Mouse (Mus musculus) gastrocnemius, adult 2 months (tissue): ENCODE data around the gene Tspear. TPM values are rescaled to one million over a fixed set of nuclear protein-coding genes. Genes with fewer than 3 reads are reported as not detected.
"Not testable (repeated sequence)": the region's sequence is repeated elsewhere in the genome, so short reads cannot be mapped to it uniquely, and the experiment has no call there.

Source experiments
- DNase-seq: peaks from one replicate; pipeline ENCODE4 v3.0.0; 2022
- H3K27ac ChIP-seq: fragments of 200-600 bp; 2 replicates; pipeline ENCODE4 v1.8.1; 2022; ENCODE audit warnings: mild to moderate bottlenecking
- H3K4me3 ChIP-seq: fragments of 200-600 bp; 2 replicates; pipeline ENCODE4 v1.8.1; 2022; ENCODE audit warnings: mild to moderate bottlenecking, moderate library complexity
- CTCF ChIP-seq: fragments of 200-600 bp; IDR thresholded peaks from 2 replicates; pipeline ENCODE4 v1.8.1; 2022; ENCODE audit warnings: antibody characterized with exemption, mild to moderate bottlenecking, moderate library complexity
- intact Hi-C: fragments of 180-260 bp; cut with DNase I; formaldehyde crosslinking; loops from one replicate; pipeline ENCODE4 v1.15.1; 2025
- total RNA-seq, 2 experiments: library from RNA; stranded (reverse); gene quantifications; 2 replicates each; pipeline ENCODE4 v1.2.3; 2021

Tspear gene
- total RNA-seq, 2 experiments from 2014 or later = not detected

- intact Hi-C loops = no loop called here
- no peak for DNase-seq
- no peak for TF ChIP-seq CTCF
- Histone ChIP-seq H3K27ac (no peak overlapping the region), H3K4me3 (no peak overlapping the region)
Measured at GRCm38 (mm10) chr10:77788621-77789020, 102.3 kb downstream of the Tspear start.

GRCm38 (mm10) chr10:77794976-77795375, 108.6 kb downstream of the Tspear start, which contains the start of gene Gm9639:
TSS of gene Gm9639 (minus strand) at chr10:77795076.
- H3K27ac ChIP-seq = no peak within 1 kb of the TSS
- intact Hi-C loops = no loop called here
- no peak within 1 kb of the TSS for H3K4me3 ChIP-seq
- no peak for TF ChIP-seq CTCF
- DNase-seq = no peak

- no peak for TF ChIP-seq CTCF
- intact Hi-C loops = no loop called here
- H3K4me3 ChIP-seq = no peak overlapping the region
- no peak overlapping the region for H3K27ac ChIP-seq
- DNase-seq = no peak
Measured at GRCm38 (mm10) chr10:77797677-77798076, 111.3 kb downstream of the Tspear start.

- H3K4me3 ChIP-seq, H3K27ac ChIP-seq, DNase-seq, intact Hi-C loops: not testable (repeated sequence)
Measured at GRCm38 (mm10) chr10:77798164-77798920, 112.0 kb downstream of the Tspear start.

GRCm38 (mm10) chr10:77798921-77799508, 112.6 kb downstream of the Tspear start, which contains the start of gene Gm19668:
TSS of gene Gm19668 (minus strand) at chr10:77799133.
- Histone ChIP-seq H3K27ac (no peak within 1 kb of the TSS), H3K4me3 (no peak within 1 kb of the TSS)
- no peak for TF ChIP-seq CTCF
- DNase-seq = no peak
- intact Hi-C loops = no loop called here

- no peak overlapping the region for H3K4me3 ChIP-seq
- intact Hi-C loops = no loop called here
- no peak for TF ChIP-seq CTCF
Measured at GRCm38 (mm10) chr10:77804095-77804494, 117.7 kb downstream of the Tspear start.

GRCm38 (mm10) chr10:77811743-77812142, 125.4 kb downstream of the Tspear start, which contains the start of gene Gm9507:
TSS of gene Gm9507 (minus strand) at chr10:77811843.
- no peak for TF ChIP-seq CTCF
- no peak for DNase-seq
- Histone ChIP-seq H3K27ac (no peak within 1 kb of the TSS), H3K4me3 (no peak within 1 kb of the TSS)
- intact Hi-C loops = no loop called here

More at GRCm38 (mm10) chr10:77804095-77804494, 117.7 kb downstream of the Tspear start:
- no peak for DNase-seq
- H3K27ac ChIP-seq = no peak overlapping the region

GRCm38 (mm10) chr10:77814382-77814781, 128.0 kb downstream of the Tspear start, which contains the start of gene Gm2696:
TSS of gene Gm2696 (plus strand) at chr10:77814682.
- TF ChIP-seq CTCF = no peak
- Histone ChIP-seq H3K27ac (no peak within 1 kb of the TSS), H3K4me3 (no peak within 1 kb of the TSS)
- DNase-seq = no peak
- intact Hi-C loops = no loop called here

- intact Hi-C loops = no loop called here
- no peak for DNase-seq
- Histone ChIP-seq H3K27ac (no peak overlapping the region), H3K4me3 (no peak overlapping the region)
- peak; percentile 55 for TF ChIP-seq CTCF
Measured at GRCm38 (mm10) chr10:77815514-77815913, 129.1 kb downstream of the Tspear start.

GRCm38 (mm10) chr10:77818523-77818922, 132.2 kb downstream of the Tspear start:
- no peak for TF ChIP-seq CTCF
- no peak overlapping the region for H3K27ac ChIP-seq
- H3K4me3 ChIP-seq = no peak overlapping the region
- intact Hi-C loops = no loop called here
- no peak for DNase-seq

GRCm38 (mm10) chr10:77819203-77819602, 132.8 kb downstream of the Tspear start:
- intact Hi-C loops = no loop called here
- TF ChIP-seq CTCF = no peak
- H3K27ac ChIP-seq = no peak overlapping the region

GRCm38 (mm10) chr10:77826951-77827350, 140.6 kb downstream of the Tspear start, which contains the start of gene Krtap10-4:
TSS of gene Krtap10-4 (minus strand) at chr10:77827095.
- intact Hi-C loops = no loop called here
- DNase-seq = no peak
- Histone ChIP-seq H3K27ac (no peak within 1 kb of the TSS), H3K4me3 (no peak within 1 kb of the TSS)
- TF ChIP-seq CTCF = no peak

More at GRCm38 (mm10) chr10:77819203-77819602, 132.8 kb downstream of the Tspear start:
- no peak for DNase-seq
- H3K4me3 ChIP-seq = no peak overlapping the region

GRCm38 (mm10) chr10:77835647-77836046, 149.3 kb downstream of the Tspear start, which contains the start of gene Krtap10-10:
TSS of gene Krtap10-10 (plus strand) at chr10:77835947.
- Histone ChIP-seq H3K4me3 (no peak within 1 kb of the TSS), H3K27ac (no peak within 1 kb of the TSS)
- intact Hi-C loops = no loop called here
- no peak for TF ChIP-seq CTCF
- no peak for DNase-seq
